Mouse (Mus musculus) bone marrow macrophage, adult 2 months (primary cell): ENCODE results near the gene Mrpl20.

Experiments
- CTCF ChIP-seq: IDR thresholded peaks from 2 replicates; pipeline ENCODE4 v1.5.1; 2012; ENCODE audit warnings: low read depth, mild to moderate bottlenecking, low read length, moderate library complexity
- POLR2A ChIP-seq: IDR thresholded peaks from 2 replicates; pipeline ENCODE4 v1.6.1; 2012; ENCODE audit warnings: mild to moderate bottlenecking, low read depth, low read length, borderline replicate concordance

- TF ChIP-seq CTCF (no peak), POLR2A (no peak)
These were observed 19.1 kb upstream of the Mrpl20 start for GRCm38 (mm10) chr4:155783486-155784080.
